Mouse (Mus musculus): ENCODE results near the gene BC049352. TPM values are rescaled to one million over a fixed set of nuclear protein-coding genes. Genes with fewer than 3 reads are reported as not detected.

BC049352 gene
- total and polyA plus RNA-seq, 3 experiments = 0.23 TPM; not detected in 2

DNA sequence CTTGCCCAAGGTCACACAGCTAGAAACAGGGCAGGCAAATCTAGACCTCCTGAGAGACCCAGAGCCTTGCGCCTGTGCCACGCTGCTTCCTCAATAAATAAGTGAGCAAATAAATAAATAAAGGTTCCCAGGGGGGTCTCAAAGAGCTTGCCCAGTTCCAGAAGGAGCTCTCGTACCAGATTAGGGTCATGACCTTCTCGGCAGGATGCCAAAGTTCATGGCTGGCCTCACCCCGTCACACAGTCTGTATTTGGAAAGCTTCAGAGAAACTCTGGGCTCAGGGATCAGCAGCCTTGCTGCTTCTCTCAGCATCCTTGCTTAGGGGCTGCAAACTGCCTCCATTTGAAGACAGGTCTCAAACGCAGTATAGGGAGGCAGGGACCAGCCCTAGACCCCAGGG lies 72.2 kb downstream of the BC049352 start:
- Histone ChIP-seq H3K27me3 (ENCODE audit: control insufficient read depth, insufficient read depth, low read length) (no peaks in the 10 kb centered on the region), H3K36me3 (ENCODE audit: control insufficient read depth, insufficient read depth, low read length) (no peaks in the 10 kb centered on the region), H3K4me1 (ENCODE audit: control insufficient read depth, insufficient read depth, low read length) (no peaks in the 10 kb centered on the region), H3K27ac (no peak overlapping the region), H3K79me2 (replicated peaks; ENCODE audit: control insufficient read depth, insufficient read depth, low read length) (no peaks in the 10 kb centered on the region), H3K4me3 (no peak overlapping the region), H3K9ac (ENCODE audit: low read depth, low read length) (no peak overlapping the region)
- TF ChIP-seq EP300 (IDR thresholded peaks at IDR 0.05; ENCODE audit: insufficient read depth, low read depth, low read length) (no peak), POLR2A (IDR thresholded peaks at IDR 0.05; ENCODE audit: insufficient read depth, low read depth, low read length) (no peak), CTCF (IDR thresholded peaks at IDR 0.05) (no peak)
- WGBS = 53% methylated on average over 6 of the region's 6 CpGs
- intact Hi-C loops (cut with DNase I) = no loop called here
- no peak for DNase-seq

DNA sequence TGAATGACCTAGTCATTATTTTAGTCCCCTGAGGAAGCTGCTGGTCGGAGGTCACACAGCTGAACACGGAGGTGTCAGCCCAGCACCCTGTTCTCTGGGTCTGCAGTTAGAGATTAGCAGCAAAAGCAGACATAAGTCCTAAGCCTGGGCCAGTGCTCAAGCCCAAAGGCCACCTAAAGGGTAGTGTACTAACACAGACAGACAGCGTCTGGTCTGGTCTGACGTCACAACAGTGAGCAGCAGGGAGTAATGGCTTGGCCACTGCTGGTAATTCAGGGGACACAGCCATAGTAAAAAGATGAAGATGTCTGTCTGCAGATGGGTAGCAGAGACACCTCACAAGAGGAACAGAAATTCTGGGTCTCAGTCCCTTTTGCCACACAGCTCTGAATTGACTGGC lies 72.8 kb downstream of the BC049352 start:
- no peak overlapping the region for H3K27ac ChIP-seq
- H3K27me3 ChIP-seq (ENCODE audit: control insufficient read depth, insufficient read depth, low read length) = no peaks in the 10 kb centered on the region
- H3K4me1 ChIP-seq (ENCODE audit: control insufficient read depth, insufficient read depth, low read length) = no peaks in the 10 kb centered on the region
- no peaks in the 10 kb centered on the region for H3K36me3 ChIP-seq (ENCODE audit: control insufficient read depth, insufficient read depth, low read length)
- no peaks in the 10 kb centered on the region for H3K79me2 ChIP-seq (replicated peaks; ENCODE audit: control insufficient read depth, insufficient read depth, low read length)
- H3K4me3 ChIP-seq = no peak overlapping the region
- no peak overlapping the region for H3K9ac ChIP-seq (ENCODE audit: low read depth, low read length)
- intact Hi-C loops (cut with DNase I) = no loop called here
- 36% methylated on average over 4 of the region's 4 CpGs for WGBS
- TF ChIP-seq CTCF (IDR thresholded peaks at IDR 0.05) = no peak
- no peak for TF ChIP-seq POLR2A (IDR thresholded peaks at IDR 0.05; ENCODE audit: insufficient read depth, low read depth, low read length)
- no peak for TF ChIP-seq EP300 (IDR thresholded peaks at IDR 0.05; ENCODE audit: insufficient read depth, low read depth, low read length)
- DNase-seq = no peak

DNA sequence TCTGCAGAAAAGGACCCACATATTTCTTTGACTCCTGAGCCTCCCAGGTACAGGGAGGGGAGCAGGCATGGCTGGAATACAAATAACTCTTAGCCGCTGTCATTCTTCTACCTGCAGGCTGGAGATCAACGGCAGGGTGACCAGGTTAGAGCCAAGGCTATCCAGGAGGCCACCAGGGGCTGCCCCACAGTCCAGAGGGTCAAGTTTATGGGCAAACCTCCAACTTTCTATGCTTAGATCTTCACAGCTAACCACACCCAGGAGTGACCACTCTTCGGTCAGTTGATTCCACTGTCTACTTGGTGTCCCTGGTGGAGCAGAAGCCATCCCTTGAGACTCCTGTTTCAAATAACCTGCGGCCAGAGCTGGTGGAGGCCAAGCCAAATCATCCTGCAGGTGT lies 73.6 kb downstream of the BC049352 start:
- Histone ChIP-seq H3K79me2 (replicated peaks; ENCODE audit: control insufficient read depth, insufficient read depth, low read length) (no peaks in the 10 kb centered on the region), H3K27me3 (ENCODE audit: control insufficient read depth, insufficient read depth, low read length) (no peaks in the 10 kb centered on the region), H3K27ac (no peak overlapping the region), H3K36me3 (ENCODE audit: control insufficient read depth, insufficient read depth, low read length) (no peaks in the 10 kb centered on the region), H3K4me3 (no peak overlapping the region), H3K4me1 (ENCODE audit: control insufficient read depth, insufficient read depth, low read length) (no peaks in the 10 kb centered on the region), H3K9ac (ENCODE audit: low read depth, low read length) (no peak overlapping the region)
- TF ChIP-seq POLR2A (IDR thresholded peaks at IDR 0.05; ENCODE audit: insufficient read depth, low read depth, low read length) (no peak), CTCF (IDR thresholded peaks at IDR 0.05) (no peak), EP300 (IDR thresholded peaks at IDR 0.05; ENCODE audit: insufficient read depth, low read depth, low read length) (no peak)
- DNase-seq = no peak
- WGBS = 88% methylated on average over 4 of the region's 4 CpGs
- intact Hi-C loops (cut with DNase I) = no loop called here

DNA sequence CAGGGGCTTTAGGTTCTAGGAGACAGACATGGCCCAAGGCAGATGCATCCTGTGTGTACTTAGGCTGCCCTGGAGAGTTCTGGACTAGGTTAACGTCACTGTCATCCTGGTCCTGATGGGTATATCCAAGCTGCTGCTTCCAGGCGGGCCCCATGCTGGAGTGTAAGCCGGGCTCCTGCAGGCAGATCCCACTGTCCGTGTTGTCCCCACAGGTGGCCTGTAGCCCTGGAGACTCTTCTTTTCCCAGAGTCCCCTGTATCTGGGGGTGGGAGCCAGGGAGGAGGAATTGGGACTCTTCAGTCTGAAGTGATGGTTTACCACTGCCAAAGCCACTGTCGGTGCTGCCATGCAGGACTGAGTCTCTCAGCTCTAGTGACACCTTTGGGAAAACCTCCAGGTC lies 74.2 kb downstream of the BC049352 start:
- Histone ChIP-seq H3K4me1 (ENCODE audit: control insufficient read depth, insufficient read depth, low read length) (no peaks in the 10 kb centered on the region), H3K36me3 (ENCODE audit: control insufficient read depth, insufficient read depth, low read length) (no peaks in the 10 kb centered on the region), H3K27me3 (ENCODE audit: control insufficient read depth, insufficient read depth, low read length) (no peaks in the 10 kb centered on the region), H3K79me2 (replicated peaks; ENCODE audit: control insufficient read depth, insufficient read depth, low read length) (no peaks in the 10 kb centered on the region), H3K9ac (ENCODE audit: low read depth, low read length) (no peak overlapping the region), H3K27ac (no peak overlapping the region), H3K4me3 (no peak overlapping the region)
- no peak for DNase-seq
- TF ChIP-seq EP300 (IDR thresholded peaks at IDR 0.05; ENCODE audit: insufficient read depth, low read depth, low read length) (no peak), CTCF (IDR thresholded peaks at IDR 0.05) (no peak), POLR2A (IDR thresholded peaks at IDR 0.05; ENCODE audit: insufficient read depth, low read depth, low read length) (no peak)
- intact Hi-C loops (cut with DNase I) = no loop called here
- 81% methylated on average over 5 of the region's 5 CpGs for WGBS

DNA sequence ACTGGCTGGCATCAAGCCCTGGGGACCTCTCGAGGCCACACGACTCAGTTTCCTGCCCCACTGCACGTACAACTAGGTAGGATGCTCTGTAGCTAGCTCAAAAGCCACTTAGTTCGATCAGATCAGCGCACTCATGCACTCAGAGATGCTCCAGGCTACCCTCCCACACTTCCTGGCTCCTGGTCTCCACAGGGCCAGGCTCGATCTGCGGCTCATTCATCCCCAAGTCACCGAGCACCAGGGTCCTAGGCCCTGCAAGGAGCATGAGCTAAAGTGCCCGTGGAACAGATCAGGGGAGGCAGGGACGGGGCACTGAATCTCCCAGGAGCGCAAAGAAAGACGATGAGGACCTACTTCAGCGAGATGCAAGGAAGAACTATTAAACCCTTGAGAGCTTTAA lies 77.3 kb downstream of the BC049352 start:
- Histone ChIP-seq H3K9ac (ENCODE audit: low read depth, low read length) (no peak overlapping the region), H3K4me1 (ENCODE audit: control insufficient read depth, insufficient read depth, low read length) (no peaks in the 10 kb centered on the region), H3K4me3 (no peak overlapping the region), H3K27me3 (ENCODE audit: control insufficient read depth, insufficient read depth, low read length) (no peaks in the 10 kb centered on the region), H3K36me3 (ENCODE audit: control insufficient read depth, insufficient read depth, low read length) (no peaks in the 10 kb centered on the region), H3K79me2 (replicated peaks; ENCODE audit: control insufficient read depth, insufficient read depth, low read length) (no peaks in the 10 kb centered on the region), H3K27ac (no peak overlapping the region)
- WGBS = 68% methylated on average over 13 of the region's 13 CpGs
- DNase-seq = no peak
- intact Hi-C loops (cut with DNase I) = no loop called here
- TF ChIP-seq CTCF (IDR thresholded peaks at IDR 0.05) = no peak
- no peak for TF ChIP-seq EP300 (IDR thresholded peaks at IDR 0.05; ENCODE audit: insufficient read depth, low read depth, low read length)
- TF ChIP-seq POLR2A (IDR thresholded peaks at IDR 0.05; ENCODE audit: insufficient read depth, low read depth, low read length) = no peak

DNA sequence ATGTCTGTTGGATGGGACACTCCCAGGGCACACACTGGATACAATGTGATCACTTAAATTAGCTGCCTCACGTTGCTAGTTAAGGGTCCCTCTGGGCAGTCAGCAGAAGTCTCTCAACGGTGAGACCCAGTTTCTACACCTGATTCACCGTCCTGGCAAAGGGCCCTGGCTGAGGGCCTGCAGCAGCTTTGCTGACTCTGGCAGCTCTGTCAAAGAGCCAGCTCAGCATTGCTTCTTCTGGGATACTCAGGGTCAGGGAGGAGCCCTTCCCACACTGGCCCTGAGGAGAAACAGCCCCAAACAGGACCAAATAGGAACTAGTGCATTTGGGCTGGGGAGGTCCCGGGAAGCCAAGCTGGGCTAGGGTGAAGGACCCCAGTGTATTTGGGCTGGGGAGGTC lies 79.7 kb downstream of the BC049352 start:
- peak in 1 of 2 experiments; percentile 62 for DNase-seq
- no peak for TF ChIP-seq EP300 (IDR thresholded peaks at IDR 0.05; ENCODE audit: insufficient read depth, low read depth, low read length)
- TF ChIP-seq POLR2A (IDR thresholded peaks at IDR 0.05; ENCODE audit: insufficient read depth, low read depth, low read length) = no peak
- no peak for TF ChIP-seq CTCF (IDR thresholded peaks at IDR 0.05)
- Histone ChIP-seq H3K36me3 (ENCODE audit: control insufficient read depth, insufficient read depth, low read length) (no peaks in the 10 kb centered on the region), H3K4me3 (no peak overlapping the region), H3K27ac (no peak overlapping the region), H3K79me2 (replicated peaks; ENCODE audit: control insufficient read depth, insufficient read depth, low read length) (no peaks in the 10 kb centered on the region), H3K9ac (ENCODE audit: low read depth, low read length) (no peak overlapping the region), H3K4me1 (ENCODE audit: control insufficient read depth, insufficient read depth, low read length) (no peaks in the 10 kb centered on the region), H3K27me3 (ENCODE audit: control insufficient read depth, insufficient read depth, low read length) (no peaks in the 10 kb centered on the region)
- 39% methylated on average over 4 of the region's 4 CpGs for WGBS
- intact Hi-C loops (cut with DNase I) = loop anchor here (5.0 kb wide), 1 partner anchor 791 kb away; no protein-coding TSS in a partner anchor

Data from heart, adult 2 months (tissue).